Mouse (Mus musculus) kidney, postnatal 0 days (tissue): ENCODE data around the gene Sec24b. TPM values are rescaled to one million over a fixed set of nuclear protein-coding genes. Genes with fewer than 3 reads are reported as not detected.

Experiments used
- ATAC-seq: fragments of 200-750 bp; cut with Nextera tagmentation; replicated peaks from 2 replicates; pipeline ENCODE4 v1.8.0; 2017; ENCODE audit warnings: low read depth, moderate number of reproducible peaks, moderate TSS enrichment, moderate library complexity; ENCODE audit not compliant: low FRiP score
- DNase-seq: peaks from one replicate; pipeline ENCODE4 v3.0.0-alpha.2; 2016; ENCODE audit warnings: low spot score
- H3K27ac ChIP-seq: fragments of 300-500 bp; sonication (generic); 2 replicates; pipeline ENCODE4 v1.5.1; 2014; ENCODE audit warnings: mild to moderate bottlenecking
- H3K27me3 ChIP-seq: fragments of 300-500 bp; sonication (generic); 2 replicates; pipeline ENCODE4 v1.6.1; 2014; ENCODE audit warnings: low read length, mixed read lengths; ENCODE audit not compliant: insufficient read depth
- H3K36me3 ChIP-seq: fragments of 300-500 bp; sonication (generic); 2 replicates; pipeline ENCODE4 v1.6.1; 2014; ENCODE audit warnings: low read length, mixed read lengths; ENCODE audit not compliant: insufficient read depth
- H3K4me1 ChIP-seq: fragments of 300-500 bp; sonication (generic); replicated peaks from 2 replicates; pipeline ENCODE4 v1.6.1; 2014; ENCODE audit warnings: antibody characterized with exemption, low read length, mixed read lengths; ENCODE audit not compliant: insufficient read depth
- H3K4me2 ChIP-seq: fragments of 300-500 bp; sonication (generic); 2 replicates; pipeline ENCODE4 v1.6.1; 2014; ENCODE audit warnings: mild to moderate bottlenecking, low read length, moderate library complexity, mixed read lengths
- H3K4me3 ChIP-seq: fragments of 300-500 bp; sonication (generic); replicated peaks from 2 replicates; pipeline ENCODE4 v1.5.1; 2014; ENCODE audit warnings: low read depth, low read length
- H3K9ac ChIP-seq: fragments of 300-500 bp; sonication (generic); 2 replicates; pipeline ENCODE4 v1.6.1; 2014; ENCODE audit warnings: low read depth, low read length
- H3K9me3 ChIP-seq: fragments of 300-500 bp; sonication (generic); replicated peaks from 2 replicates; pipeline ENCODE4 v1.6.1; 2016; ENCODE audit warnings: low read length, inconsistent platforms, mixed read lengths
- CTCF ChIP-seq: IDR thresholded peaks from 2 replicates; pipeline ENCODE4 v1.5.1; 2016; ENCODE audit warnings: antibody characterized with exemption, low read depth, mild to moderate bottlenecking, moderate library complexity
- WGBS: fragments of 180-500 bp; shearing (Covaris S2); extraction: QIAGEN DNeasy Blood & Tissue Kit; methylation state at CpG from one replicate; pipeline ENCODE4 v1.1.7; 2014; 5-methylcytosine and 5-hydroxymethylcytosine counted together
- polyA plus RNA-seq: library from polyadenylated mRNA; unstranded; fragments of >200 nt; fragmentation: Nextera tagmentation; extraction: Ambion mirVana; gene quantifications from 2 replicates; pipeline ENCODE4 v1.2.1, GENCODE M21; 2015

Sec24b gene
- polyA plus RNA-seq: 21.5 and 23.1 TPM in 2 replicates

GRCm38 (mm10) chr3:130061281-130061680 is at the start of gene Sec24b:
Gene Sec24b, minus strand, starts transcription at chr3:130061553.
- DNase-seq: peak; percentile 69
- 8% methylated on average over 12 of the region's 12 CpGs for WGBS
- Histone ChIP-seq H3K4me3 (peak within 1 kb of the TSS; percentile 94), H3K27ac (peak within 1 kb of the TSS; percentile 98), H3K9me3 (no peaks in the 10 kb centered on the region), H3K36me3 (no peaks in the 10 kb centered on the region), H3K4me1 (peaks cover 23% of the 10 kb centered on the region; the same call in 1 of the 2 replicates), H3K4me2 (peak within 1 kb of the TSS; percentile 84), H3K27me3 (no peaks in the 10 kb centered on the region), H3K9ac (peak within 1 kb of the TSS; percentile 99)
- no peak for ATAC-seq
- TF ChIP-seq CTCF: no peak

DNA sequence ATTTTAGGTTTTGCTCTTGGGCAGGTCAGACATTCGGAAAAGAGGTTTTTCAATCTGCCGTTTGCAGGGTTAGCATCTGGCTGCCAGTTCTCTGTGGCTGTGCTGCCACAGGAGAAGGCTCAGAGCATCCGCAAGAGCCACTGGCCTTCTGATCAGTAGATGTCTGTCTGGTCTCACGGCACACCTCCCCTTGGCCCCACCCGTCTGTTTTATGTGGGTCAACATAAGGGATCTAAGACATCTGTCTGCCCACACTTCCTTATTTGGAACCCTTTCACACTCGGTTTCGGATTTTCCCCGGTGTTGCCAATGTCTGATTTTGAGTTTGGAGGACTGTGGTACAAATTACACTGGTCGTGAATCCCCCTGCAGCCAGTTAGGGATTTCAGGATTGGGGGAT is 43.1 kb upstream of the Sec24b start:
- Histone ChIP-seq H3K4me1 (no peaks in the 10 kb centered on the region), H3K4me3 (no peak overlapping the region), H3K27ac (no peak overlapping the region), H3K9me3 (no peaks in the 10 kb centered on the region), H3K27me3 (no peaks in the 10 kb centered on the region), H3K36me3 (no peaks in the 10 kb centered on the region), H3K9ac (no peak overlapping the region), H3K4me2 (peak overlapping the region; percentile 37)
- WGBS: 28% methylated on average over 9 of the region's 9 CpGs
- DNase-seq: no peak
- ATAC-seq: no peak
- TF ChIP-seq CTCF: no peak

- H3K9me3 ChIP-seq: no peaks in the 10 kb centered on the region
- TF ChIP-seq CTCF: peak; percentile 46; the same call in 1 of the 2 replicates
- DNase-seq (no peak), ATAC-seq (no peak)
- no peak overlapping the region for H3K27ac ChIP-seq
- H3K4me3 ChIP-seq: no peak overlapping the region
- 77% methylated on average over 8 of the region's 8 CpGs for WGBS
- H3K27me3 ChIP-seq: no peaks in the 10 kb centered on the region
- H3K4me2 ChIP-seq: no peak overlapping the region
- no peaks in the 10 kb centered on the region for H3K4me1 ChIP-seq
- H3K9ac ChIP-seq: no peak overlapping the region
- H3K36me3 ChIP-seq: no peaks in the 10 kb centered on the region
Measured at GRCm38 (mm10) chr3:130103486-130103885, 42.1 kb upstream of the Sec24b start.

DNA sequence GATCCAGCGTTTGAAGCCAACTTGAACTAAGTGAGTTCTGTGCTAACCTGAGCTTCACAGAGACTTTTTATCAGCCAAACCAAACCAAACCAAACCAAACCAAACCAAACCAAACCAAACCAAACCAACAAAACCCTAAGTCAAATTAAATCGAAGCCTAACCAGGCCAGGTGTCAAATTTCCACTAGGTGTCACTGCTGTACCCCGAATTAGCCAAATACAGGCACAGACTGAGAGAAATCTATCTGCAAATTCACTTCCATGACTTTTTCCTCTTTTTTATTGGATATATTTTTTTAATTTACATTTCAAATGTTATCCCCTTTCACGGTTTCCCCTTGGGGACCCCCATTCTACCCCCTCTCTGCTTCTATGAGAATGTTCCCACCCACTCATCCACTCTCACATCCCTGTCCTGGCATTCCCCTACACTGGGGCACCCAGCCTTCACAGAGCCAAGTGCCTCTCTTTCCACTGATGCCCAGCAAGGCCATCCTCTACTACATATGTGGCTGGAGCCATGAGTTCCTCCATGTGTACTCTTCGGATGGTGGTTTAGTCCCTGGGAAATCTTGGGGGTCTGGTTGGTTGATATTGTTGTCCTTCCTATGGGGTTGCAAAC is 33.9 kb upstream of the Sec24b start:
- H3K27ac ChIP-seq: no peak overlapping the region
- TF ChIP-seq CTCF: peak; percentile 85
- no peak overlapping the region for H3K4me3 ChIP-seq
- H3K9ac ChIP-seq: no peak overlapping the region
- no peaks in the 10 kb centered on the region for H3K4me1 ChIP-seq
- H3K4me2 ChIP-seq: no peak overlapping the region
- H3K27me3 ChIP-seq: no peaks in the 10 kb centered on the region
- 40% methylated on average over 5 of the region's 5 CpGs for WGBS
- ATAC-seq (no peak), DNase-seq (peak; percentile 78)
- no peaks in the 10 kb centered on the region for H3K9me3 ChIP-seq
- H3K36me3 ChIP-seq: no peaks in the 10 kb centered on the region

GRCm38 (mm10) chr3:130094125-130094704 is 32.9 kb upstream of the Sec24b start:
- no peak overlapping the region for H3K4me2 ChIP-seq
- no peak for TF ChIP-seq CTCF
- no peak for DNase-seq
- H3K9ac ChIP-seq: no peak overlapping the region
- ATAC-seq: no peak
- no peak overlapping the region for H3K27ac ChIP-seq
- no peak overlapping the region for H3K4me3 ChIP-seq
- H3K4me1 ChIP-seq: no peaks in the 10 kb centered on the region
- WGBS: 78% methylated on average over 5 of the region's 5 CpGs
- H3K9me3 ChIP-seq: no peaks in the 10 kb centered on the region
- H3K36me3 ChIP-seq: no peaks in the 10 kb centered on the region
- H3K27me3 ChIP-seq: no peaks in the 10 kb centered on the region

DNA sequence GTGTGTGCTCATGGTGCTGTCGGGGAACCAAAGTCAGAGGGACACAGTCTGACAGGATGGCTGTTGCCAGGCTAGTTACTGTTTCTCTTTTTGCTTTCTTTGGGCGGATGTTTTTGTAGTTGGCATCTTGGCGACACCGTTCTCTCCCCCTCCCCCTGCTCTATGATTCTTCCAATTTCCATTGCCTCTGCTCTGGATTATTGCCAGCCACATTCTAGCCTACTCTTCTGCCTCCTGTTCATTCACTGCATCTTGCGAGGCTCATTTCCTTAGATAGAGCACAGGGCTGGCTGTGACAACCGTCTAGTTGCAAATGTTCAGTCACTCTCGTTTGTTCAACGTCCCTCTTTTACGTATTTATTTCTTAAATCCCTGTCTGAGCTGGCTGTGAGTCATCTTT is 29.1 kb upstream of the Sec24b start:
- DNase-seq: no peak
- Histone ChIP-seq H3K27me3 (no peaks in the 10 kb centered on the region), H3K4me2 (no peak overlapping the region), H3K9ac (no peak overlapping the region), H3K36me3 (no peaks in the 10 kb centered on the region), H3K27ac (no peak overlapping the region), H3K9me3 (no peaks in the 10 kb centered on the region), H3K4me3 (no peak overlapping the region), H3K4me1 (no peaks in the 10 kb centered on the region)
- TF ChIP-seq CTCF: no peak
- no peak for ATAC-seq
- WGBS: 87% methylated on average over 9 of the region's 9 CpGs
